Mouse (Mus musculus) cerebellum, adult (tissue): ENCODE measurements at regions not wholly inside any gene's neighbourhood (a gene's known extent, or its start where the extent isn't known, plus 50 kb on each side); places are given as distances from the start of the nearest gene placed in this dataset.

ENCODE experiments used
- ATAC-seq: cut with Nextera tagmentation; 2 replicates; pipeline ENCODE4 v1.9.2; 2017; ENCODE audit warnings: mild to moderate bottlenecking, moderate library complexity, mixed read lengths; ENCODE audit not compliant: insufficient number of reproducible peaks, low FRiP score, low TSS enrichment

- ATAC-seq, result no peak; the same call in 1 of the 2 replicates
Measured at GRCm38 (mm10) chr9:86961663-86962062, 53.7 kb upstream of the Ripply2 start.

- peak; percentile 56; the same call in 1 of the 2 replicates for ATAC-seq
Measured at GRCm38 (mm10) chr9:86957076-86957475, 58.3 kb upstream of the Ripply2 start.

- ATAC-seq, result no peak
Measured at GRCm38 (mm10) chr9:86955720-86956119, 59.6 kb upstream of the Ripply2 start.

- ATAC-seq, result no peak
Measured at GRCm38 (mm10) chr9:86951958-86952509, 63.3 kb upstream of the Ripply2 start.

- ATAC-seq, result no peak
Measured at GRCm38 (mm10) chr9:86949885-86950284, 65.5 kb upstream of the Ripply2 start.

GRCm38 (mm10) chr9:86931196-86931595 is 50.7 kb upstream of the Snap91 start:
- no peak for ATAC-seq
